8 mouse cellular contexts compared by ENCODE assay signal in genomic region chr7:67645681-67646014, GRCm38 (mm10). TPM values are rescaled to one million over a fixed set of nuclear protein-coding genes. Genes with fewer than 3 reads are reported as not detected.
DNase-seq lines count a peak whose midpoint lies in the region; ATAC-seq and TF ChIP-seq lines count a peak whose summit lies in the region.

No protein-coding gene starts in this region.

- TF ChIP-seq EP300 in ES-Bruce4 (IDR thresholded peaks at IDR 0.05; ENCODE audit: insufficient read depth, low read depth, low read length): no peak

- H3K4me3 ChIP-seq in heart, embryonic 10.5 days: peak overlapping the region; percentile 75
- H3K4me3 ChIP-seq in ES-Bruce4 (ENCODE audit: low read depth, low read length): peak overlapping the region; percentile 91

- TF ChIP-seq CTCF in ES-Bruce4 (IDR thresholded peaks at IDR 0.05; ENCODE audit: low read depth, low read length): no peak

- WGBS in heart, embryonic 10.5 days: under 1% methylated on average over 15 of the region's 15 CpGs

- no peak for DNase-seq in heart, embryonic 10.5 days (ENCODE audit: low spot score)
- DNase-seq in heart, adult 9 months (ENCODE audit: low spot score in 2 of 2): no peak
- no peak for DNase-seq in adrenal gland, adult 2 months
- no peak for DNase-seq in spleen, postnatal 4 days (ENCODE audit: low spot score in 2 of 2)
- DNase-seq in spleen, postnatal 36 days (ENCODE audit: low spot score in 2 of 2): no peak

- peak overlapping the region; percentile 90 for H3K27ac ChIP-seq in heart, embryonic 10.5 days
- peak overlapping the region; percentile 66; the same call in 1 of the 2 replicates for H3K27ac ChIP-seq in ES-Bruce4 (ENCODE audit: insufficient read depth, low read length)

- TF ChIP-seq POLR2A in ES-Bruce4 (IDR thresholded peaks at IDR 0.05; ENCODE audit: insufficient read depth, low read length): no peak

- ATAC-seq in granulocyte monocyte progenitor cell, adult 5-6 weeks (replicated peaks; ENCODE audit: poor library complexity, severe bottlenecking): peak; percentile 16
- ATAC-seq in megakaryocyte, adult 5-6 weeks (ENCODE audit: poor library complexity, severe bottlenecking): peak; percentile 39

- H3K4me1 ChIP-seq in heart, embryonic 10.5 days: peaks cover 35% of the 10 kb centered on the region
- peaks cover 2% of the 10 kb centered on the region for H3K4me1 ChIP-seq in ES-Bruce4 (ENCODE audit: control insufficient read depth, insufficient read depth, low read length)

- H3K27me3 ChIP-seq in heart, embryonic 10.5 days (ENCODE audit: insufficient read depth, poor library complexity, severe bottlenecking): no peaks in the 10 kb centered on the region
- H3K27me3 ChIP-seq in ES-Bruce4 (ENCODE audit: control insufficient read depth, insufficient read depth, low read length, poor library complexity, severe bottlenecking): no peaks in the 10 kb centered on the region

- peak overlapping the region; percentile 68 for H3K9ac ChIP-seq in ES-Bruce4 (ENCODE audit: low read depth, poor library complexity, severe bottlenecking)

- no peaks in the 10 kb centered on the region for H3K36me3 ChIP-seq in heart, embryonic 10.5 days
- no peaks in the 10 kb centered on the region for H3K36me3 ChIP-seq in ES-Bruce4 (ENCODE audit: control insufficient read depth, insufficient read depth, low read length, poor library complexity, severe bottlenecking)

- no peaks in the 10 kb centered on the region for H3K9me3 ChIP-seq in heart, embryonic 10.5 days
- H3K9me3 ChIP-seq in ES-Bruce4 (replicated peaks; ENCODE audit: control insufficient read depth, insufficient read depth, low read length, poor library complexity, severe bottlenecking): no peaks in the 10 kb centered on the region

RNA-seq across cellular contexts. Expression of gene Lrrc28, which starts 0.6 kb away (rescaled TPM):
- polyA plus RNA-seq in heart, embryonic 10.5 days (2016; fragmentation: Nextera tagmentation; extraction: Ambion mirVana): 12.8 and 13.6 TPM in 2 replicates
- 28.4 and 34.5 TPM in 2 replicates for polyA plus RNA-seq in ES-Bruce4 (2011; ENCODE audit: insufficient read depth, insufficient read length, low read depth, missing spikeins)
- total RNA-seq in granulocyte monocyte progenitor cell, adult 5-6 weeks (2014; fragmentation: Nextera tagmentation): 15.2 and 16.6 TPM in 2 replicates
- total RNA-seq in granulocyte monocyte progenitor cell, adult 5-6 weeks (2017): 13.0 and 17.9 TPM in 2 replicates
- total RNA-seq in megakaryocyte, adult 5-6 weeks (2015): 6.8 and 10.2 TPM in 2 replicates
- total RNA-seq in megakaryocyte, adult 5-6 weeks (2017): 9.0 and 13.0 TPM in 2 replicates
- total RNA-seq in adrenal gland, adult 2 months (2021): 10 to 100 TPM; 19.4 to 24.7 TPM
- 18.6 and 24.1 TPM in 2 replicates for polyA plus RNA-seq in adrenal gland, adult 2 months (2012; rRNA removed)

RNA-seq across cellular contexts. Expression of gene Ttc23, which starts 1.6 kb away (rescaled TPM):
- polyA plus RNA-seq in heart, embryonic 10.5 days (2016; fragmentation: Nextera tagmentation; extraction: Ambion mirVana): 19.0 and 27.1 TPM in 2 replicates
- 31.7 and 42.0 TPM in 2 replicates for polyA plus RNA-seq in ES-Bruce4 (2011; ENCODE audit: insufficient read depth, insufficient read length, low read depth, missing spikeins)
- total RNA-seq in granulocyte monocyte progenitor cell, adult 5-6 weeks (2014; fragmentation: Nextera tagmentation): 0.32 TPM in 1 of 2 replicates, not detected in the other
- 1.7 and 4.9 TPM in 2 replicates for total RNA-seq in granulocyte monocyte progenitor cell, adult 5-6 weeks (2017)
- 0.36 and 1.9 TPM in 2 replicates for total RNA-seq in megakaryocyte, adult 5-6 weeks (2015)
- 0.69 and 2.1 TPM in 2 replicates for total RNA-seq in megakaryocyte, adult 5-6 weeks (2017)
- 10 to 100 TPM; 26.8 to 30.1 TPM for total RNA-seq in adrenal gland, adult 2 months (2021)
- 4.9 and 5.1 TPM in 2 replicates for polyA plus RNA-seq in adrenal gland, adult 2 months (2012; rRNA removed)

Comparison
In these comparisons a context has a peak if more than half of its experiments do, and no peak if none do; other contexts are left out.
1. RNA of gene Ttc23, which starts 1.6 kb away (total RNA-seq): 26.8 to 30.1 TPM in adrenal gland, adult 2 months; 0.36 to 2.1 TPM in megakaryocyte, adult 5-6 weeks and 0.32 to 4.9 TPM in granulocyte monocyte progenitor cell, adult 5-6 weeks; every median in the first group is over 4 times any median in the second.